Mouse (Mus musculus): ENCODE measurements around the gene Tcf7l1. TPM values are rescaled to one million over a fixed set of nuclear protein-coding genes. Genes with fewer than 3 reads are reported as not detected.

Gene Tcf7l1
- polyA plus RNA-seq, 1 experiment from 2014 or later: 7.8 TPM

GRCm38 (mm10) chr6:72631700-72632099 is 157.4 kb downstream of the Tcf7l1 start:
- Histone ChIP-seq H3K27ac (replicated peaks; ENCODE audit: low read depth, low read length) (no peak overlapping the region), H3K36me3 (ENCODE audit: control insufficient read depth, insufficient read depth, low read length) (no peaks in the 10 kb centered on the region), H3K9ac (replicated peaks; ENCODE audit: low read length) (no peak overlapping the region), H3K9me3 (ENCODE audit: control insufficient read depth, low read length) (no peaks in the 10 kb centered on the region), H3K4me3 (replicated peaks; ENCODE audit: low read depth, low read length) (no peak overlapping the region), H3K27me3 (ENCODE audit: control insufficient read depth, insufficient read depth, low read length) (no peaks in the 10 kb centered on the region), H3K4me1 (ENCODE audit: control insufficient read depth, insufficient read depth, low read length) (no peaks in the 10 kb centered on the region), H3K4me2 (ENCODE audit: low read length) (no peak overlapping the region)
- DNase-seq (no peak), ATAC-seq (ENCODE audit: low FRiP score, low TSS enrichment) (no peak)
- 79% methylated on average over 6 of the region's 6 CpGs for WGBS

DNA sequence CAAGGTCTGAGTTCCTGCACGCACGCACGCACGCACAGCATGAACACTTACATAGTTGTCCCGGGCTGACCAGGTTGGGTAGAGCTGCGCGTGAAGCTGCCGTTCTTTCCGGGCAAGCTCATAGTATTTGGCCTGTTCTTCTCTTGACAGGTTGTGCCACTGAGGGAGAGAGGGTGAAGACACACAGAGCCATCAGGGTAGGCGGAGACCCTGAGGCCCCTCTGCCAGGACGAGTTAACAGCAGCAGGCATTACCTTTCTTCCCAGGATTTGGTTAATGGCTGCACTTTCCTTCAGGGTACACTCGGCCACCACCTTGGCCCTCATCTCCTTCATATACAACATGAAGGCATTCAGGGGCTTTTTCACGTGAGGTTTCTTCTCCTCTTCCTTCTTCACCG is 158.1 kb downstream of the Tcf7l1 start:
- no peak for DNase-seq

DNA sequence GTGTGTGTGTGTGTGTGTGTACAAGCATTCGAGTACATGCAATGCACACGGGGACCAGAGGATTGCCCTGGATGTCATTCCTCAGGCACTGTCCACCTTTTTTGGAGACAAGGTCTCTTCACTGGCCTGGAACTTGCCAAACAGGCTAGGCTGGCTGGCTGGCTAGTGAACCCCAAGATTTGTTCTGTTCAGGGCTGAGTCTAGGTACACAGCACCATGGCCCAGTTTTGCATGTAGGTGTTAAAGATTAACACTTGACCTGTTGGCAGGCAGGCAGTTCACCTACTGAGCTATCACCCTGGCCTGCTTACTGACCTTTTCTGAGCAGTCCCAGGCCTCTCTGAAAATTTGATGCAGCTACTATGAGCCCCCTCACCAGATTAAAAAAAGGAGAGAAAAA is 158.7 kb downstream of the Tcf7l1 start:
- no peak for DNase-seq

More for the DNA sequence above, 158.1 kb downstream of the Tcf7l1 start:
- Histone ChIP-seq H3K4me3 (replicated peaks; ENCODE audit: low read depth, low read length) (no peak overlapping the region), H3K9ac (replicated peaks; ENCODE audit: low read length) (no peak overlapping the region), H3K27me3 (ENCODE audit: control insufficient read depth, insufficient read depth, low read length) (no peaks in the 10 kb centered on the region), H3K9me3 (ENCODE audit: control insufficient read depth, low read length) (no peaks in the 10 kb centered on the region), H3K4me1 (ENCODE audit: control insufficient read depth, insufficient read depth, low read length) (no peaks in the 10 kb centered on the region), H3K36me3 (ENCODE audit: control insufficient read depth, insufficient read depth, low read length) (no peaks in the 10 kb centered on the region), H3K27ac (replicated peaks; ENCODE audit: low read depth, low read length) (no peak overlapping the region), H3K4me2 (ENCODE audit: low read length) (no peak overlapping the region)
- ATAC-seq (ENCODE audit: low FRiP score, low TSS enrichment): no peak
- WGBS: 94% methylated on average over 14 of the region's 14 CpGs

GRCm38 (mm10) chr6:72627276-72627675 is 161.8 kb downstream of the Tcf7l1 start:
- no peaks in the 10 kb centered on the region for H3K4me1 ChIP-seq (ENCODE audit: control insufficient read depth, insufficient read depth, low read length)
- no peaks in the 10 kb centered on the region for H3K27me3 ChIP-seq (ENCODE audit: control insufficient read depth, insufficient read depth, low read length)
- no peak for ATAC-seq (ENCODE audit: low FRiP score, low TSS enrichment)
- no peaks in the 10 kb centered on the region for H3K9me3 ChIP-seq (ENCODE audit: control insufficient read depth, low read length)
- 89% methylated on average over 16 of the region's 16 CpGs for WGBS
- no peak overlapping the region for H3K4me3 ChIP-seq (replicated peaks; ENCODE audit: low read depth, low read length)
- H3K36me3 ChIP-seq (ENCODE audit: control insufficient read depth, insufficient read depth, low read length): no peaks in the 10 kb centered on the region
- DNase-seq: no peak
- no peak overlapping the region for H3K27ac ChIP-seq (replicated peaks; ENCODE audit: low read depth, low read length)
- no peak overlapping the region for H3K9ac ChIP-seq (replicated peaks; ENCODE audit: low read length)
- no peak overlapping the region for H3K4me2 ChIP-seq (ENCODE audit: low read length)

More for the DNA sequence above, 158.7 kb downstream of the Tcf7l1 start:
- Histone ChIP-seq H3K27me3 (ENCODE audit: control insufficient read depth, insufficient read depth, low read length) (no peaks in the 10 kb centered on the region), H3K4me2 (ENCODE audit: low read length) (no peak overlapping the region), H3K27ac (replicated peaks; ENCODE audit: low read depth, low read length) (no peak overlapping the region), H3K9ac (replicated peaks; ENCODE audit: low read length) (no peak overlapping the region), H3K4me3 (replicated peaks; ENCODE audit: low read depth, low read length) (no peak overlapping the region), H3K4me1 (ENCODE audit: control insufficient read depth, insufficient read depth, low read length) (no peaks in the 10 kb centered on the region), H3K36me3 (ENCODE audit: control insufficient read depth, insufficient read depth, low read length) (no peaks in the 10 kb centered on the region), H3K9me3 (ENCODE audit: control insufficient read depth, low read length) (no peaks in the 10 kb centered on the region)
- whole genome bisulfite sequencing: 100% methylated on average over 2 of the region's 2 CpGs
- no peak for ATAC-seq (ENCODE audit: low FRiP score, low TSS enrichment)

GRCm38 (mm10) chr6:72626391-72626790 is 162.7 kb downstream of the Tcf7l1 start:
- ATAC-seq (ENCODE audit: low FRiP score, low TSS enrichment) (no peak), DNase-seq (no peak)
- Histone ChIP-seq H3K27me3 (ENCODE audit: control insufficient read depth, insufficient read depth, low read length) (no peaks in the 10 kb centered on the region), H3K9me3 (ENCODE audit: control insufficient read depth, low read length) (no peaks in the 10 kb centered on the region), H3K27ac (replicated peaks; ENCODE audit: low read depth, low read length) (no peak overlapping the region), H3K4me3 (replicated peaks; ENCODE audit: low read depth, low read length) (no peak overlapping the region), H3K9ac (replicated peaks; ENCODE audit: low read length) (no peak overlapping the region), H3K4me1 (ENCODE audit: control insufficient read depth, insufficient read depth, low read length) (no peaks in the 10 kb centered on the region), H3K4me2 (ENCODE audit: low read length) (no peak overlapping the region), H3K36me3 (ENCODE audit: control insufficient read depth, insufficient read depth, low read length) (no peaks in the 10 kb centered on the region)
- WGBS: 90% methylated on average over 7 of the region's 7 CpGs

DNA sequence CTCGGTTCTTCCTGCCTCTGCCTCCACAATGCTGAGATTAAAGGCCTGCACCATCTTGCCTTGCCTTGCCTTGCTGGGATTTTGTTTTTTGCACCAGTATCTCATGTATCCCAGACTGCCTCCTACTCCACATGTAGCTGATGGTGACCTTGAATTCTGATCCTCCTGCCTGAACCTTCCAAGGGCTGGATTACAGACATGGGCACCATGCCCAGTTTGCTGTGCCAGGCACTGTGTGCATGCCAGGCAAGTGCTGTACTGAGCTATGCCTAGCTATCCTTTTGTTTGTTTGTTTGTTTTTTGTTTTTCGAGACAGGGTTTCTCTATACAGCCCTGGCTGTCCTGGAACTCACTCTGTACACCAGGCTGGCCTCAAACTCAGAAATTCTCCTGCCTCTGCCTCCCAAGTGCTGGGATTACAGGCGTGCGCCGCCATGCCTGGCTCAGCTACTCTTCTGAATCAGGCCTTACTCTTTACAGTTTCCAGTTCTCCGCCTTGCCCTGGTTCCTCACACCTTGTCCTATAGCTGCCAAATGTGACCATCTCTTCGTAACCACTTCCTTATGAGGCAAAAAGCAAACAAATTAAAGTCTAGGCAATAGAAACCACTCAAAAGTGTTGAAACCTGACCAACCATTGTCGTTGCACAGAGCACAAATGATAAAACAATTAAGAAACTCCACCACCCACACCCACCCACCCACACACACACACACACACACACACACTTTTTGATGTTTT is 165.2 kb downstream of the Tcf7l1 start:
- Histone ChIP-seq H3K9me3 (ENCODE audit: control insufficient read depth, low read length) (no peaks in the 10 kb centered on the region), H3K4me1 (ENCODE audit: control insufficient read depth, insufficient read depth, low read length) (no peaks in the 10 kb centered on the region), H3K27ac (replicated peaks; ENCODE audit: low read depth, low read length) (no peak overlapping the region), H3K4me2 (ENCODE audit: low read length) (no peak overlapping the region), H3K4me3 (replicated peaks; ENCODE audit: low read depth, low read length) (no peak overlapping the region), H3K36me3 (ENCODE audit: control insufficient read depth, insufficient read depth, low read length) (no peaks in the 10 kb centered on the region), H3K27me3 (ENCODE audit: control insufficient read depth, insufficient read depth, low read length) (no peaks in the 10 kb centered on the region), H3K9ac (replicated peaks; ENCODE audit: low read length) (no peak overlapping the region)
- DNase-seq: no peak
- no peak for ATAC-seq (ENCODE audit: low FRiP score, low TSS enrichment)
- WGBS: 89% methylated on average over 8 of the region's 8 CpGs

GRCm38 (mm10) chr6:72622917-72623316 is 166.1 kb downstream of the Tcf7l1 start:
- 0 out of 2 replicates have a peak, but pooled peaks cover under 1% of the 10 kb centered on the region for H3K4me1 ChIP-seq (ENCODE audit: control insufficient read depth, insufficient read depth, low read length)
- H3K27ac ChIP-seq (replicated peaks; ENCODE audit: low read depth, low read length): no peak overlapping the region
- H3K36me3 ChIP-seq (ENCODE audit: control insufficient read depth, insufficient read depth, low read length): no peaks in the 10 kb centered on the region
- no peak overlapping the region for H3K4me3 ChIP-seq (replicated peaks; ENCODE audit: low read depth, low read length)
- H3K27me3 ChIP-seq (ENCODE audit: control insufficient read depth, insufficient read depth, low read length): no peaks in the 10 kb centered on the region
- no peak for ATAC-seq (ENCODE audit: low FRiP score, low TSS enrichment)
- no peak overlapping the region for H3K9ac ChIP-seq (replicated peaks; ENCODE audit: low read length)
- no peak for DNase-seq
- 39% methylated on average over 3 of the region's 3 CpGs for WGBS
- no peaks in the 10 kb centered on the region for H3K9me3 ChIP-seq (ENCODE audit: control insufficient read depth, low read length)
- no peak overlapping the region for H3K4me2 ChIP-seq (ENCODE audit: low read length)

DNA sequence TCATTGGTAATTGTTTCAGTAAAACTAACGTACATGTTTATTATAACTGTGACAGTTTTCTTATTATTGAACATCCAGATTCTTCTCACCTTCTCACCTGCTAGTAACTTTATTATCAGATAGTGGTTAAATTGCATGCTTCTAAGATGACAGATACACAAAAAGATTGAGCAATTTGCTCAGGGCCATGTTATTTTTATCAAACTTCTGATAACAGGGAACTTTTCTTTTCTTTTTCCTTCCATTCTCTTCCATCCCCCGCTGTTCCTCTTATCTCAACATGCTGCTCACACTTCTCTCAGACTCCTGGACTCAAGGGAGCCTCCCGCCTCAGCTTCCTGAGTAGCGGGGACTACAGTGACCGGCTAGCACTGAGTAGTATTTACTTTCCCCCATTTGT is 168.1 kb downstream of the Tcf7l1 start:
- no peak overlapping the region for H3K27ac ChIP-seq (replicated peaks; ENCODE audit: low read depth, low read length)
- ATAC-seq (ENCODE audit: low FRiP score, low TSS enrichment) (no peak), DNase-seq (no peak)
- H3K4me1 ChIP-seq (ENCODE audit: control insufficient read depth, insufficient read depth, low read length): peaks cover 9% of the 10 kb centered on the region
- no peaks in the 10 kb centered on the region for H3K27me3 ChIP-seq (ENCODE audit: control insufficient read depth, insufficient read depth, low read length)
- H3K4me3 ChIP-seq (replicated peaks; ENCODE audit: low read depth, low read length): no peak overlapping the region
- 85% methylated on average over 5 of the region's 5 CpGs for WGBS
- H3K36me3 ChIP-seq (ENCODE audit: control insufficient read depth, insufficient read depth, low read length): no peaks in the 10 kb centered on the region
- no peak overlapping the region for H3K9ac ChIP-seq (replicated peaks; ENCODE audit: low read length)
- H3K9me3 ChIP-seq (ENCODE audit: control insufficient read depth, low read length): no peaks in the 10 kb centered on the region
- no peak overlapping the region for H3K4me2 ChIP-seq (ENCODE audit: low read length)

All from midbrain, embryonic 14.5 days (tissue).